Mouse (Mus musculus) kidney, adult 2 months (tissue): ENCODE results near the gene Capn7. TPM values are rescaled to one million over a fixed set of nuclear protein-coding genes. Genes with fewer than 3 reads are reported as not detected.

ENCODE experiments used
- DNase-seq: peaks from one replicate; pipeline ENCODE4 v3.0.0; 2021
- H3K27ac ChIP-seq: fragments of 200-500 bp; 2 replicates; pipeline ENCODE4 v1.5.1; 2012; ENCODE audit warnings: low read depth, low read length, control low read depth, inconsistent platforms; ENCODE audit not compliant: insufficient read depth
- H3K27me3 ChIP-seq: fragments of 200-500 bp; replicated peaks from 2 replicates; pipeline ENCODE4 v1.6.1; 2012; ENCODE audit warnings: mild to moderate bottlenecking, moderate library complexity, low read length, inconsistent platforms; ENCODE audit not compliant: control insufficient read depth, insufficient read depth
- H3K36me3 ChIP-seq: fragments of 200-500 bp; 2 replicates; pipeline ENCODE4 v1.6.1; 2012; ENCODE audit warnings: mild to moderate bottlenecking, moderate library complexity, low read length, inconsistent platforms; ENCODE audit not compliant: control insufficient read depth, insufficient read depth
- H3K4me1 ChIP-seq: fragments of 200-500 bp; 2 replicates; pipeline ENCODE4 v1.6.1; 2011; ENCODE audit warnings: low read length; ENCODE audit not compliant: control insufficient read depth, insufficient read depth
- H3K4me3 ChIP-seq: fragments of 200-500 bp; 2 replicates; pipeline ENCODE4 v1.5.1; 2011; ENCODE audit warnings: mild to moderate bottlenecking, low read depth, low read length, control low read depth; ENCODE audit not compliant: insufficient read depth
- CTCF ChIP-seq: fragments of 200-500 bp; conservative IDR thresholded peaks from 2 replicates; pipeline ENCODE4 v1.5.1; 2011; ENCODE audit warnings: low read depth, mild to moderate bottlenecking, control low read depth, low read length, moderate library complexity, mixed read lengths; ENCODE audit not compliant: insufficient read depth, insufficient read length
- POLR2A ChIP-seq: fragments of 200-500 bp; IDR thresholded peaks from one replicate; pipeline ENCODE4 v1.6.1; 2011; ENCODE audit warnings: low read depth, low read length, control low read depth
- WGBS: fragments of 180-500 bp; shearing (Covaris S2); methylation state at CpG from one replicate; pipeline ENCODE4 v1.1.7; 2018; 5-methylcytosine and 5-hydroxymethylcytosine counted together
- polyA plus RNA-seq: library from polyadenylated mRNA; depleted of rRNA; stranded (reverse); fragments of >200 nt; gene quantifications from 2 replicates; pipeline ENCODE4 v1.2.3, GENCODE M21; 2012

The Capn7 gene
- polyA plus RNA-seq, 1 experiment: 13.6 TPM

- H3K36me3 ChIP-seq: peaks cover 10% of the 10 kb centered on the region
- no peak for TF ChIP-seq POLR2A
- DNase-seq: no peak
- no peak overlapping the region for H3K27ac ChIP-seq
- H3K4me1 ChIP-seq: peaks cover 9% of the 10 kb centered on the region; the same call in 1 of the 2 replicates
- 97% methylated on average over 4 of the region's 4 CpGs for WGBS
- no peak overlapping the region for H3K4me3 ChIP-seq
- H3K27me3 ChIP-seq: no peaks in the 10 kb centered on the region
Observed at GRCm38 (mm10) chr14:31364589-31364988, 28.2 kb downstream of the Capn7 start.

GRCm38 (mm10) chr14:31365350-31365749 lies 28.9 kb downstream of the Capn7 start:
- Histone ChIP-seq H3K27ac (no peak overlapping the region), H3K4me3 (no peak overlapping the region), H3K36me3 (peaks cover 11% of the 10 kb centered on the region), H3K4me1 (peaks cover 9% of the 10 kb centered on the region; the same call in 1 of the 2 replicates), H3K27me3 (no peaks in the 10 kb centered on the region)
- TF ChIP-seq CTCF (peak; percentile 64), POLR2A (no peak)
- peak; percentile 77 for DNase-seq

- Histone ChIP-seq H3K4me1 (no peaks in the 10 kb centered on the region), H3K27me3 (no peaks in the 10 kb centered on the region), H3K27ac (no peak overlapping the region), H3K4me3 (no peak overlapping the region), H3K36me3 (peaks cover 17% of the 10 kb centered on the region)
- 83% methylated on average over 7 of the region's 7 CpGs for WGBS
- TF ChIP-seq POLR2A: no peak
- TF ChIP-seq CTCF: no peak
- DNase-seq: no peak
Observed at GRCm38 (mm10) chr14:31367951-31368350, 31.5 kb downstream of the Capn7 start.

GRCm38 (mm10) chr14:31369377-31369776 lies 32.9 kb downstream of the Capn7 start:
- H3K4me3 ChIP-seq: no peak overlapping the region
- TF ChIP-seq POLR2A (no peak), CTCF (no peak)
- no peak overlapping the region for H3K27ac ChIP-seq
- H3K36me3 ChIP-seq: peaks cover 19% of the 10 kb centered on the region
- 83% methylated on average over 3 of the region's 3 CpGs for WGBS
- no peaks in the 10 kb centered on the region for H3K27me3 ChIP-seq
- H3K4me1 ChIP-seq: no peaks in the 10 kb centered on the region
- no peak for DNase-seq

- H3K27ac ChIP-seq: no peak overlapping the region
- 82% methylated on average over 6 of the region's 6 CpGs for WGBS
- DNase-seq: no peak
- H3K27me3 ChIP-seq: no peaks in the 10 kb centered on the region
- H3K36me3 ChIP-seq: peaks cover 22% of the 10 kb centered on the region
- no peaks in the 10 kb centered on the region for H3K4me1 ChIP-seq
- no peak overlapping the region for H3K4me3 ChIP-seq
- TF ChIP-seq POLR2A: no peak
- TF ChIP-seq CTCF: no peak
Observed at GRCm38 (mm10) chr14:31374390-31374789, 38.0 kb downstream of the Capn7 start.

GRCm38 (mm10) chr14:31376331-31376730 lies 39.9 kb downstream of the Capn7 start:
- no peak overlapping the region for H3K4me3 ChIP-seq
- TF ChIP-seq POLR2A (no peak), CTCF (no peak)
- H3K27me3 ChIP-seq: no peaks in the 10 kb centered on the region
- WGBS: 78% methylated on average over 3 of the region's 3 CpGs
- H3K36me3 ChIP-seq: peaks cover 17% of the 10 kb centered on the region
- no peak for DNase-seq
- no peaks in the 10 kb centered on the region for H3K4me1 ChIP-seq
- no peak overlapping the region for H3K27ac ChIP-seq

GRCm38 (mm10) chr14:31382276-31382675 lies 45.8 kb downstream of the Capn7 start:
- Histone ChIP-seq H3K4me3 (no peak overlapping the region), H3K27me3 (no peaks in the 10 kb centered on the region), H3K36me3 (no peaks in the 10 kb centered on the region), H3K27ac (no peak overlapping the region), H3K4me1 (peaks cover 15% of the 10 kb centered on the region; the same call in 1 of the 2 replicates)
- no peak for TF ChIP-seq POLR2A
- TF ChIP-seq CTCF: no peak
- no peak for DNase-seq
- WGBS: 83% methylated on average over 8 of the region's 8 CpGs
